Mouse (Mus musculus) thymus, adult 18-20 months (tissue): ENCODE measurements around the gene Gpr139.

ENCODE experiments used
- DNase-seq, 2 experiments: peaks; one replicate each; pipeline ENCODE4 v3.0.0; 2022; ENCODE audit warnings: mixed read lengths in 2 of 2

The Gpr139 gene

DNA sequence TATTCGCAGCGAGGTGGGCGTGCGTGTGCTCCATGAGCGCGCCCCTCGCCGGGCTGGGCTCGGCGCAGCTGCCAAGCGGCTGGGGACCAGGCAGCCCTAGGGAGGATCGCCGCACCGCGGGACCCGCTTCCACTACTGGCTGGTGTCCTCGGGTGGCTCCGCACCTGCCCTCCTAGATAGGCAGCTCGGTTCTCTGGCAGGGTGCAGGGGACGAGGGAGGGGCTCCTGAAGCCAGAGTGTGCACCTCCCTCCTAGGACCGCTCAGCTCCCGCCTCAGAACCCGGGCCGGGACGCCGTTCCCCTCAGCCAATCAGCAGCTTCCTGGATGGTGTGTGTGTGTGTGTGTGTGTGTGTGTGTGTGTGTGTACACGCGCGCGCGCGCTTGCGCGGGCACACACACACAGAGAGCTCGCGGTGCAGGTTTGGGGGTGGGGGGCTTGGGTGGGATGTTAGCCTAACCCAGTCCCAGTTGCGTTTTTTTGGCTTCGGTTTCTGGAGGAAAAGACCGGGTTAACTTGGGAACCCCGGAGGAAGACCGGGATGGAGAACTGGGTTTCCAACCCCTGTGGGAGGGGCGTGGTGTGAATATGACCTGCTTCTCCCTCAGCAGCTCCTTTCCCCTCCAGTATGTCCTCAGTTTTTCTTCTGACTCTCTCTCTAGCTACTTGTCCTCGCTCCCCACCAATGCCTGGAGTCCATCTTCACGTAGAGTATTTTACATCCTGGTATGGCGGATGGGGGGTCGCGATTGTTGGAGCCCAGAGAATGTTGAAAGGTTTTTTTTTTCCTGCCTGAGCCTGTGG lies at the start of gene Gpr139:
Gene Gpr139 (minus strand): TSS at position 263 of the 803 bp plus-strand sequence.
- no peak for DNase-seq

DNA sequence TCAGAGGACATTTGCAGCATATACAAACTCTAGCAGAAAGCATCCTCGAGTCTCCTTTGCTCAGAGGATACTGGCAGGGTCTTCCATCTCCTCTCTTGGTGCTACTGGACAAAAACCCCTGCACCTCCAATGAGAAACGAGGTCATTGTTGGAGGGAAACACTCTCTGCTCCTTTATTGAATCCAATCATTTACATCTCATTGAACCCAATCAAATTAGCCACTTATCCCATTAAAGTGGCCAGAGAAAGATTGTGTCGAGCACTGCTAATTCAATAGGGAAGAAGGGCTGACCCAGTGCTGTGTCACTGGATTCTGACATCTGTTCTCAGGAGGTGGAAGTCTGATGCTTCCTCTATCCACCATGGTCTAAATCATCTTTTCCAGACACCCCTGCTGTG lies 46.6 kb upstream of the Gpr139 start:
- DNase-seq, result no peak

DNA sequence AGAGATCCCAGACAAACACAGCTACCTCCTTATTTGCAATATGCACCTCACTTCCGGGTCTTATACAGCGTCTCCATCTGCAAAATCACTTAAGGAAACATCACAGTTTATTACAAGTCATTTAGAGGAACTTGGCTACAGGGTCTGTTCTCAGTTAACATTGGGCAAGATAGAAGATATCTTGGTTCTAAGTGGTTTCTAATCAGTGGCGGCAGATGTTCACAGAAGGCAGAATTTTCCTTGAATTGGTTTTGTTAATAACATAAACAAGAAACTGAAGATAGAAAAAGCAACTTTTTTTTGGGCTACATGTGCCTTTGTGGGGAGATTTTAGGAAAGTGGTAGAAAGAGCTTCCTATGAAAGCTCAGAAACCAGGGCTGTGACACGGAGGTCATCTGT lies 38.3 kb upstream of the Gpr139 start:
- DNase-seq, result no peak

DNA sequence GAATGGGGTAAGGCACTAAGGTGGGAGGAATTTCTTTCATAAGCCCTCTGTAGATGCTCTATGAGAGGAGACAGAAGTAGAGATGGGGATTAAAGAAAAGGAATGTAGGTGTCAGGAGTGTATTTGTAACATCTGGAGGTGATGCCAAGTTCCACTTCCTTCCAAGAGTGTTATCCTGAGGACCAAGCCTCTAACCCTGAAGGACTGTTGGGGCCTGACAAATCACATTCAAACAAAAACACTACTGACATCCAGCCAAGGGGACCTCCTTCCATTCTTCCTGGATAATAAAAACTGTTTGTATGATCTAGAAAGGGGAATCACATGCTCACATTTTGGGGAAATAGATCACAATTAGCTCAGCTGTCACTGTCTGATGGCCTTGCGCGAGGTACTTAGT lies 34.7 kb upstream of the Gpr139 start:
- no peak for DNase-seq

DNA sequence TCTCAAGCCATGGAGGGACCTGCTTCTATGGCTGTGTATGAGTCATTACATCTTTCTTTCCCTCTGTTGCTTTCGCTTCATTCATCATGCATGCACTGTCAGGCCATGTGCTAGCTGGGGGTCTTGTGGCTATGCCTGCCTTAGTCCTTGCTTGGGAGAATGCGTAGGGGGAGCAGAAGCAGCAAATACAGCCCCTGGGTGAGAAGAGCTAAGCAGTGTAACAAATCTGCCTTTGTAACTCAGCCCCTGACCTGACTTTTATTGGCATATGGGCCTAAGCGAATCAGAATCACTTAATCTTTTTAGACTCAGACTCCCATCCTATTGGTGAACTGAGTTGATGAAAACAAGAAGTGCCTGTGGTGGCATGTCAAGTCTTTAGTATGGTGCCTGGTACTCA lies 22.8 kb upstream of the Gpr139 start:
- no peak for DNase-seq

DNA sequence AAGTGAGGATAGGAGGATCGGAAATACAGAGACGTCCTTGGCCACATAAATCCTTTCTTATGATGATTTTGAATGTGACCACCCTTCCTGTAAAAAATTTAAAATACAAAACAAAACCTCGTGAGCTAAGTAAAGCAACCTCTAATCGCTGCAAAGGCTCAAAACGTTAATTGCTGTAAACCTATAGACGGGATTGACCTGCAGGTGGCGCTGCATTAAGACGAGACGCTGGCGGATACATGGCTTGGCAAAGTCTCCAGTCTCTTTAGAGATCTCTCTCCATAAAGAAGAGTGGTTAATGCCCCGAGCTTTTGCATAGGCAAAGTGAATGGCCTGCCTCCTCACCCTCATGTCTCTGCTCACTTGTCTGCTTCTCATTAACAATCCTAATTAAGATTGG lies 2.0 kb upstream of the Gpr139 start:
- no peak for DNase-seq

DNA sequence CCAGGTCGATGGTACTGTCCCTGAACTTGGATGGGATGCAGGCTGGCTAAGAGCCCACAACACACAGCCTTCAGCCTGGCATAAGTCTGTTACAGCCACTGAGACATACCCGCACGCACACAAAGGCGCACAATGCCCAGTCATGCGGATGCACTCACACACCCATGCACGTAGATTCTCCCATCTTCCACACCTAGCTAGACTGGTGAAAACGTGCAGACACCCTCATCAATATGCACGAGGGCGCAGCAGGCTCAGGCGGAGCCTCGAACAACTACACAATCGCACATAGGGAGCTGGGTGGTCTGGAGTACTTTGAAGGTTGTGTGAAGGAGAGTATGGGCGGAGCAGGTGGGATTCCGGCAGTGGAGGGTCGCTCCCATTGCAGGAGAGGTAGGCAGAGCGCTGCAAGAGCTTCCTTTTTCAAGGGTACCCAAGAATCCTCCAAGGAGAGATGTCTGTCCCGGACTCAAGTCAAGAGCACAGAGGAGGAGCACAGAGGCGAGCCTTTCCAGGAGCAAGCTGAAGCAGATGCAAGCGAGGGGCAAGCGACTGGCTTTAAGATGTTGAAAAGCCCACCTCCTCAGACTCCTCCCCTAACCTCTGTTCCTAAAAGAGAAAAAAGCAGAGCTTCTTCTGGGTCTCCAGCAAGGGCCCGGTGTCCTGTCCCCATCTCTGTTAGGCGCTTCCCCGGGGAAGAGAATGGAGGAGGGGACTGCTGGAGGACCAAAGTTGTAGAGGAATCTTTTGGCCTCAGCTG lies 958 bp upstream of the Gpr139 start:
- no peak for DNase-seq

DNA sequence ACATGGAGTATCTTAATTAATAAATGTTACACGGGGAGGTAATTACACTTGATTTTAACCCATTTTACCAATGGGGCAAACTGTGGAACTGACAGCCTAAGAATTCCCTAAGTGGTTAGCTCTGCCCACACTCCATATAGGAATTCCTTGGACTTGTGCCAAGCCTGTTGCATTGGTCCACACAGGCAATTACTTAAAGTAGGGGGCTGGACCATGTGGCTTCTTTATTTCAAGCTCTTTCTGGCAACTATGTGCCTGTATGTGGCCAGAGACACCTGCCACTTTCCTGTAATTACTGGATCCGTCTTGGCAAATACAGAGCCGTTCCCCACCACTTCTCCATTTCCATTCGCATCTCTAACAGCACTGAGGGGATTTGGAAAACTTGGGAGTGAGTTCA lies 3.4 kb downstream of the Gpr139 start:
- DNase-seq, result no peak

DNA sequence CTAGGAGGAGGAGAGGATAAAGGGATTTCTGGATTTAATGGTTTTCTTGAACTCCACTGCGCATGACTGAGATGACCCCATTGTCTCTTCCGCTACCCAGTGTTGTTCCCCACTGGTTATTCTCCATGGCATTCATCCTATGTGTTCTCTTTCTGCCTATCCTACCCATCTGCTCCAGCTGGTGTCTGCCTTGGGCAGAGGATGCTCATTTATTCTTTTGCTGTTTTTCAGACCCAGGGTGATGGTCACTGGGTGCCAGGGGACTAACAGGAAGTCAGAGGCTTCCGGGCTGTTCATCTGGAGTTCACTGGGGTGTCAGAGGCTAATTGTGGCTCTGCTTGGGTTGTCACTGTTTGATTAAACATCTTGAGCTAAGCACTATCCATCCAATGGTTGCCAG lies 24.4 kb downstream of the Gpr139 start:
- DNase-seq, result no peak

DNA sequence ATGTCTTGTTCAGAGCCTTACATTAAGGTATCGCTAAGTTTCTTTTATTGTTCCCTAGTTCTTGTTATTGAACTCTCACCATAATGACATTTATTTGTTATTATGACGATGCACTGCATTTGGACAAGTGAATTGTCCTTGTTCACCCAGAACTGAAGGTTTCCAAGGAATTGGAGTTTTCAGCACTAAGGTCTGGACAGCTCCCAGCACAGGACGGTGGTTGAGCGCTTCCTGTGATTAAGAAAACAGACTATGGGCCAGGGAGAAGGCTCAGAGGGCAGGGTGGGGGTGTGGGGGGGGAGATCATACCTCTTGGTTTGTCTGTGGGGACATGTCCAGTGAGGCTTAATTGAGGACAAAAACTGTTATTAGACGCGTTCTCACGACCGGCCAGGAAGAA lies 72.6 kb downstream of the Gpr139 start:
- DNase-seq, result no peak

DNA sequence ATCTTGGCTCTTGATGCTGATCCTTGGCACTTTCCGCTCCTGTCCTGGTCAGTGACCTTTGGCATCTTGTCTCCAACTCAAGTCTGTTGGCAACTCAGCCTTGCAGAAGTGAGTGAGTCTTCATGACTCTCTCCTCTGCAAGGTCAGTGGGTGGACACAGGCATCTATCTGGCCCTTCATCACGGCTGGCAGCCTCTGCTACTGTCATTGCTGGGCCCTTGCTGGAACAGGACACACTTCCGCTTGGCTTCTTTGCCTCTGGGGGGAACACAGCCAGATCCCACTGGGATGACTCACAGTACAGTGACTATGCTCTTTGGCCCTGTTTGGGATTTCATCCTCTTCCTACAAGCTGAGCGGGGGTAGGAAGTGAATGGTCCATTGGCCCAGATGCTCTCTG lies 78.5 kb downstream of the Gpr139 start:
- no peak for DNase-seq

DNA sequence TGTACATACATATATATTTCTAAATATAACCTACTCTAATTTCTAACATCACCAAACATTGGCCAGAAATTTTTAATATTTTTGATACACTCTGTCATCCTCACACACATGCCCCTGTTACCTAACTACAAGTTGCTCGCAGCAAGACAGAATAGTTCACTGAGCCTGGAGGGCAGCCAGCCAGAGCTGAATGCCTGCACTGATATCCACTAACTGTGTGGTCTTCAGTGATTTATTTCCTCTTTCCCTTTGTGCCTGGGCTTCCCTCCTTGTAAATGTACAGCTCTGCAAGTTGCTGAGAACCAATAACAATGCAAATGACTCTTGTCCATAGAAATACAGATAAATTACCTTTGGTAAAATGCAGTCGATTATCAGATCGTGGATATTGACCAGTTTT lies 87.8 kb downstream of the Gpr139 start:
- no peak for DNase-seq
